ENCODE assay signal across 16 mouse cellular contexts in the genomic region with DNA sequence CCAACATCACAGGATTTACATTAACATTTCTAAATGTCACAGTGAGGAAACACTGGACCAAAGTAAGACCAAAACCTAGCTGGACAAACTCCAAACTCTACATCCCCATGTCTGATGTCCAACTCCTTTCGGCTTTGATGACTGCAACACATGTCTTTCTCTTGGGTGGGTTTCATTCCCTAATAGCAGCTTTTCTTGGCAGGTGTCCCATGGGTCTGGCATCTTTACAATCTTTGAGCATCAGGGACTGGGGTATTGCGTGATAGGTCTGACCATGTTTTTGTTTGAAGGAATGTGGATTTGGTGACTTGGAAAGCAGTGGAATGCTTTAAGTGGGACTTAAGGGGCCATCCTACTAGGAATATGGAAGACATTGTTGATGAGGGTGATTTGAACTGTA. TPM values are rescaled to one million over a fixed set of nuclear protein-coding genes. Genes with fewer than 3 reads are reported as not detected.
DNase-seq lines count a peak whose midpoint lies in the region.
"Had no signal": no experiment of that assay in that cellular context is flagged by ENCODE, and none has a peak within 500 bp of the region (broad histone marks: within the 10 kb centered on the region; RNA-seq: fewer than 3 reads in every experiment).

No protein-coding gene starts in this region.

- DNase-seq in cerebellum, postnatal 10 days, result peak; percentile 53 to 56
- no peak for DNase-seq in cerebellum, adult 11 months
- peak; percentile 39 for DNase-seq in heart, adult 11 months
- DNase-seq in heart, adult 18-20 months, result no peak
- DNase-seq in left cerebral cortex, postnatal 4 days, result peak; percentile 16
- DNase-seq in left cerebral cortex, adult 9 months (ENCODE audit: low spot score in 2 of 2), result no peak
- DNase-seq: adrenal gland, adult 2 months; adrenal gland, adult 8-10 months; adrenal gland, postnatal 10 days; adrenal gland, postnatal 14 days; adrenal gland, postnatal 25 days; adrenal gland, postnatal 36 days; B cell, adult 2 months; cerebellum, adult 11-12 months; cerebellum, adult 18-20 months; cerebellum, adult 2 months had no signal

- intact Hi-C loops in left cerebral cortex, postnatal 4 days (cut with DNase I), result no loop called here

RNA-seq across cellular contexts. Expression of a gene that starts 9.3 kb away (rescaled TPM):
- total RNA-seq in heart, adult 18-20 months (2021), result 10 to 100 TPM; 49.2 to 51.6 TPM
- total RNA-seq in left cerebral cortex, postnatal 4 days (2021), result 10 to 100 TPM; 67.7 to 78.6 TPM

RNA-seq across cellular contexts. Expression of a gene that starts 36.6 kb away (rescaled TPM):
- 10 to 100 TPM; 14.3 to 18.4 TPM for total RNA-seq in heart, adult 18-20 months (2021)
- 10 to 100 TPM; 25.7 to 26.8 TPM for total RNA-seq in left cerebral cortex, postnatal 4 days (2021)

RNA-seq across cellular contexts. Expression of a gene that starts 52.0 kb away (rescaled TPM):
- total RNA-seq in heart, adult 18-20 months (2021), result 10 to 100 TPM in 1 of 2 experiments, 1 to 10 TPM in 1; 9.2 to 10.8 TPM
- 1 to 10 TPM; 8.4 to 9.0 TPM for total RNA-seq in left cerebral cortex, postnatal 4 days (2021)

RNA-seq across cellular contexts. Expression of a gene that starts 55.8 kb away (rescaled TPM):
- 1 to 10 TPM; 7.5 to 8.6 TPM for total RNA-seq in heart, adult 18-20 months (2021)
- total RNA-seq in left cerebral cortex, postnatal 4 days (2021), result 10 to 100 TPM; 29.6 to 36.7 TPM

Comparison
In these comparisons a context has a peak if more than half of its experiments do, and no peak if none do; other contexts are left out.
1. DNase-seq: peak in cerebellum, postnatal 10 days (2 of 2), heart, adult 11 months (single experiment) and left cerebral cortex, postnatal 4 days (single experiment); none in cerebellum, adult 11 months (single experiment), heart, adult 18-20 months (0 of 2) and left cerebral cortex, adult 9 months (0 of 2).